Mouse (Mus musculus): ENCODE measurements at regions not wholly inside any gene's neighbourhood (a gene's known extent, or its start where the extent isn't known, plus 50 kb on each side); places are given as distances from the start of the nearest gene placed in this dataset.

DNA sequence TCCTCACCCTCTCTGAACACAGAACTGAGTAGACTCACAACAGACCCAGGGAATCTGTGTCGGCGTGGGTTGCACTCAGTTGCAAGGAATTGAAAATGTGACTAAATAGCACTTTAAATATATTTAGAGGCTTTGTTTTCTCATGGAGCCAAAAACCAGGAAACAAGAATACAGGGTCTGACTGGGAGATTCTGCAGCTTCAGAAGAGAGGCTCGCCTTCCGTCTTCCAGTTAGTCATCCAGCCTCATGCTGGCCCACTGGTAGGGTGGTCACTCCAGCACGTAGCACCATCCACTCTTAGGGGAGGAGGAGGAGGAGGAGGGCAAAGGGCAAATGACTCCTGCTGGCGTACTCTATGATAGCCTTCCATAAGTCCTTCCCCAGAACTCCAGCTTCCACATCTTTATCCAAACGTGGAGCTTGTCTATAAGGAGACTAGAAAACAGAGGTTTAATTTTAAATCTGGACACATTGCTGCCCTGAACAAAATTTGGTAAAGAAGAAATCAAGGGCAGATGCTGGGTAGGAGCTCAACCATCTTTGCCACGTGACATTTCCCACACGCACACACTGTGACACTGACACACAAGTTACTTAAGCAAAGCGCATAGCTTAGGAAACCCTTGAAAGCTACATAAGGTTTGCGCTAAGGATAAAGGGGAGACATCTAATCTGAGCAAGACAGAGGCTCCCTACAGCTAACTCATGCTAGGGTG, 60.8 kb downstream of the Mis18a start:
- no peak for DNase-seq (ENCODE audit: extremely low spot score in 1 of 2, low spot score in 1 of 2)

DNA sequence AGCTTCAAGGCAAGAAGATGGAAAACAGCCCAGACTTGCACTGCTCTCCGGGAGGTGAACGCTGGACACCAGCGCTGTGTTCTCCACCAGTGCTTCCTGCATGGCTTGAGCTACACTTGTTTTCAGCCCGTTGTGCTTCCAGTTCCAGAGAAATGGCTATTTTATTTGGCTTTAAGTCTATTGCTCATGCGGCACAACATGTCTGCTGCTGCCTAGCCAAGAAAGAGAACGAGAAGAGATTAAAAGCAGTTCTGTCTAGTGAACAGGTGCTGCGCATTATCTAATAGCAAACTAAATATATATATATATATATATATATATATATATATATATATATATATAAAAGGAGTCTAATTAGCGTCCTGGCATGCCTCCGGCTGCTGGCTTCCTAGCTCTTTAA, 63.1 kb downstream of the Mis18a start:
- no peak for DNase-seq (ENCODE audit: extremely low spot score in 1 of 2, low spot score in 1 of 2)

DNA sequence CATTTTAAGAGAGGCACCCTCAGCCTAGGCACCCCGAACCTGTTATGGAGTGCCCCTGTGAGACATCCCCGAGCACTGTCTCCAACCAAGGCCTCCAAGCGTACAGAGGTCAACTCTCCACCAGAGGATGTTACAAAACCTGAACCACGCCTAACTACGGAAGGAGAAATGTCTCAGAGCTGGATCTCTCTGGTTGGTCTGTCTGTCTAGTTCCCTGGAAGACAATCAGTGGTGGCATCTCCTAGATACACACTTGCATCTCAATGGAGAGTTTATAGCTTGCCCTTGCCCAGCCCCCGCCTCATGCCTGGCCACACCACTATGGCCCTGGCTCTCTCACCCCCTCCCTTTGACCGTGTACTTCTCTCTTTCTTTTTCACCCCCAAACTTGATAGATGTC, 69.2 kb downstream of the Mis18a start:
- DNase-seq (ENCODE audit: extremely low spot score in 1 of 2, low spot score in 1 of 2) = no peak

DNA sequence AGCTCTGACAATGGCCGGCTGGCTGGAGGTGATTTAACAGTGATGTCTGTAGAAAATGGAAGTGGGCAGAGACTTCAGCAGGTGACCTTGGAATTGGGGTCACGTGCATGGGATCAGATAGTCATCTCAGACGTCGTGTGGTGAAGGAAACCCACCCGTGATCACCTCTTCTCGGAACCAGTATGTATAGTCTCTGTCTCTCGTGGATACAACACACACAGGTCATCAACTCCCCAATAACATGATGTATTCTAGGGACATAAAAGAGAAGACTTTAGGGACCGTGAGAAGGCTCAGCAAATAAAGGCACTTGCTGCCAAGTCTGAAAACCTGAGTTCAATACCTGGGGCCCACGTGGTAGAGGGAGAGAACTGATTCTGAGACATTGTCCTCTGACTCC, 70.2 kb downstream of the Mis18a start:
- no peak for DNase-seq (ENCODE audit: extremely low spot score in 1 of 2, low spot score in 1 of 2)

DNA sequence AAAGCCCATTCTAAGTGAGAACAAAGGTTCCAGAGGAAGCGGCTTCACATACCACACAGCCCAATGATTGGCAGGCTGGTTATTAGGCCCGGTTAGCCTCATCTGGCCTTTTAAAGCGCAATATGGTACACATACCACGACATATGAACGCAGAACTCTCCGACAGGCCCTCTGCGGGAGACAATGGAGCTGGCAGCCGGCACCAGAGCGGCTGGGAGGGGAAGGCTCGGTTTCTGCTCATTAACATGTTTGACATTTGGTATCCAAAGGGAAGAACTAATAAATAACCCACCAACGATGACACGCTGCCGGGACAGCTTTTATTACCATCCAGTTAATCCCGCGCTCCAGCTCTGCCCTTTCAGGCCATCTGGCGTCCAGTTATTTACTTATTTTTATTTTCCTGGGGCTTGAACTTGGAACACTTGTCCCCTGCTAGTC, 70.6 kb downstream of the Mis18a start:
- DNase-seq (ENCODE audit: extremely low spot score in 1 of 2, low spot score in 1 of 2) = no peak

DNA sequence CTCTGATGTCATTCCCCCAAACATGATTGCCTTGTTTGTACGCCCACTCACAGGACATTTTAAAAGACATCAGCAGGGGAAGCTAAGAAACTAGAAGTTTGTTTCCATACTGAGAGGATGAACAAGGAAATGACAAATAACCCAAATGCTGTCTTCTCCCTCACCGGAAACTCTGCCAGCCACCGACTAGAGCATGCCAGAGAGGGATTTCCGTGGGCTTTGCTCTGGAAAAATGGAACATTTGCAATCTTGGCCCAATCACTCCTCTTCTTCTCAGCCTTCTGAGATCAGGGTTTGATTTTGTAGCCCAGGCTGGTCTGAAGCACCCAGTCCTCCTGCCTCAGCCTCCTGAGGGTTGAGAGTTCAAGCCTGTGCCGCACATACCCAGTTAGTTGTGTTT, 72.4 kb downstream of the Mis18a start:
- DNase-seq (ENCODE audit: extremely low spot score in 1 of 2, low spot score in 1 of 2) = no peak

DNA sequence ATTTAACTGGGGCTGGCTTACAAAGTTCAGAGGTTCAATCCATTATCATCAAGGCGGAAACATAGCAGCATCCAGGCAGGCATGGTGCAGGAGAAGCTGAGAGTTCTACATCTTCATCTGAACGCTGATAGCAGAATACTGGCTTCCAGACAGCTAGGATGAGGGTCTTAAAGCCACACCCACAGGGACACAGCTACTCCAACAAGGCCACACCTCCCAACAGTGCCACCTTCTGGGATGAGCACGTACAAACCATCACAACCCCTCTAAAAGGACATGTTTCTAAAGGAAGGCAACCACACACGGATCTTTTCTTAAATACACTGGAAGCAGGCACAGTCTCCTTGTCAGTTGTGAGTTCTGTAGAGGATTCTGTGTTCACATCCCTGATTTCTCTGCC, 74.4 kb downstream of the Mis18a start:
- DNase-seq (ENCODE audit: extremely low spot score in 1 of 2, low spot score in 1 of 2) = no peak

DNA sequence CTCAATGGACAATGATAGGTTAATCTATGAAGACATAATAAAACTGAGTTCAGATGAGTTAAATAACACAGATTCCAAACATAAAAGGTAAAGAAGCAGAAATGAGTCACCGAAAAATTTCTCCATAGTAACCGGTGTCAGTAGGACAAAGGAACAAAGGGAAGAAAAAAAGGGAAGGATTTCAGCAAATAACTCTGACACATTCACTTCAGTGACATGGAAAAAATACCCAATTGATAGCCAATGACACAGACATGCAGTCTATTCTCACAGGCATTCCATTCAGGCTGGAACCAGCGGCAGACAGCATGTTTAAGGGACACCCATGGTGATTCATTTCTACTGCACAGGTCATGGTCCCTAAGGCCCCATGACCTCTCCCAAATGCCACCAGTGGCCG, 79.0 kb downstream of the Mis18a start:
- DNase-seq (ENCODE audit: extremely low spot score in 1 of 2, low spot score in 1 of 2) = no peak

DNA sequence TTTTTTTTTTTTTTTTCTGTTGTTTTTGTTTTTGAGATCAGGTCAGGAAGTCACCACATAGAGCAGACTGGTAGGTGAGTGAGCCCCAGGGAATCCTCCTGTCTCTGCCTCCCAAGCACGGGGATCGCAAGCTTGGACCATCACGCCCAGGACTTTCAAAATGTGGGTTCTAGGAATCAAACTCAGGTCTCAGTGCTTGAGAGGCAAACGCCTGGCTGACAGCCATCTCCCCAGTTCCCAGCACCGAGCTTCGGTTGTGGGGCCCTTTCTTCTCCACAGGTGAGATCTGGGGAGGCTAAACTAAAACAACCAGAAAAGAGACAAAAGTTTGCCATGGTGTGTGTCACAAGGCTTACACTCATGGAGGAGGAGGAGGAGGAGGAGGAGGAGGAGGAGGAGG, 84.5 kb downstream of the Mis18a start:
- DNase-seq (ENCODE audit: extremely low spot score in 1 of 2, low spot score in 1 of 2) = no peak

DNA sequence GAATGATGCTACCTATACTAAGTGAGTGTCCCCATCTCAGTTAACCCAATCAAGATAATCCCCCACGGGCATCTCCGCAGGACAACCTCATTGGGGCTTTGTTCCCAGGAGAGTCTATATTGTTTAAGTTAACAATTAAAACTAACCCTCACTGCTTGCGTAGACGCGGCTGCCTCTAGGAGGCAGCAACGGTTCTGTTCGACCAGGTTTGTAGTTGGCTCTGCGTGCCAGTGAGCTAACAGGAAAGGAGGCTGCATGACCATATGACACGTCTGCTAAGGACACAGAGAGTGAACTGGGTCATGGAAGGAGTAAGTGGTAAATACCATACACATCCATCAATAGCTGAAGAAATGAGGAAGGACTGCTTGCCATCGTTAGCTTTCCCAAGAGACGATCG, 92.0 kb downstream of the Mis18a start:
- DNase-seq (ENCODE audit: extremely low spot score in 1 of 2, low spot score in 1 of 2) = no peak

DNA sequence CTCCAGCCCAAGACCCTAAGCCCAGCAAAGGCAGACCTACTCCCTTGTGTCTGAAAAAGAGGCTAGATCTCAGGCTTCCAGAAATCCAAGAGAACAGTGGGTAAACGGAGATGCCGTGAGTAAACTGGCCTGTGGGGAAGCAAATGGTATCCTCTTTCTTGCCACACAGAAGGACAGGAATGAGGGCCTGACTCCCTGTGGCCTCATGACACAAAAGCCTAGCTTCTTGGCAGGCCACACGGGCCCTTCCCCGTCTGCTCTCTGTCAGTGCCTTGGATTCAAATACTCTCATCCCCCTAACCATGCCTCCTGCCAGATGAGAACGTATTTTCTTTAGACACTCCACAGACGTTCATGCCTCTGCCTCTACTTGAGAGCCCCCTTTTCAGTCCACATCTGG, 97.2 kb downstream of the Mis18a start:
- no peak for DNase-seq (ENCODE audit: extremely low spot score in 1 of 2, low spot score in 1 of 2)

DNA sequence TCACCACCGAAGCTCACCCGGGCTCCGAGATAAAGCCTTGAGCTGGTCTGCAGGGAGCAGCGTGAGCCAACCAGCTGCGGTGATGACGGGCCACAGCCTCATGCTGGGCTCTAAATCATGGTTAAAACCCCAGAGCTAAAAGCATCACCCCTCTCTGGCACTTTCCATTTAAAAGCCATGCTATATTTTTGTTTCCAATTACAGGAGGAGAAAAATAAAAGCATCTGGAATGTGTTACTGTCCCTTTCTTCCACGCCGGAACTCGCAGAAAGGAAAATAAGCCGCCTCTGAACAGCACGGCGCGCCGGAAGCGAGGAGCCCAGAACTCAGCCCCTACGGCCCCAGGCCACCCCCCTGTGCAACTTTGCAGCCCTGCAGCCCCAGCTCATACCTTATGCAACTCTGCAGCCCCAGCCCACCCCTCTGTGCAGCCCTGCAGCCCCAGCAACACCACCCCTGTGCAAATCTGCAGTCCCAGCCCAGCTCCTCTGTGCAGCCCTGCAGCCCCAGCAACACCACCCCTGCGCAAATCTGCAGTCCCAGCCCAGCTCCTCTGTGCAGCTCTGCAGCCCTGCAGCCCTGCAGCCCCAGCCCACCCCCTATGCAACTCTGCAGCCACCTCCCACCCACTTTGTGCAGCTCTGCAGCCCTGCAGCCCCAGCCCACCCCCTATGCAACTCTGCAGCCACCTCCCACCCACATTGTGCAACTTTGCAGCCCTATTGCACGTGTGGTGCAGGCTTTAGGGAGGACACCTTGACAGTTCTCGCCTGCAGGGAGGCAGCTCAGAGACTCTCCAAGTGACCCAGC, 97.9 kb downstream of the Mis18a start:
- no peak for DNase-seq (ENCODE audit: extremely low spot score in 1 of 2, low spot score in 1 of 2)

DNA sequence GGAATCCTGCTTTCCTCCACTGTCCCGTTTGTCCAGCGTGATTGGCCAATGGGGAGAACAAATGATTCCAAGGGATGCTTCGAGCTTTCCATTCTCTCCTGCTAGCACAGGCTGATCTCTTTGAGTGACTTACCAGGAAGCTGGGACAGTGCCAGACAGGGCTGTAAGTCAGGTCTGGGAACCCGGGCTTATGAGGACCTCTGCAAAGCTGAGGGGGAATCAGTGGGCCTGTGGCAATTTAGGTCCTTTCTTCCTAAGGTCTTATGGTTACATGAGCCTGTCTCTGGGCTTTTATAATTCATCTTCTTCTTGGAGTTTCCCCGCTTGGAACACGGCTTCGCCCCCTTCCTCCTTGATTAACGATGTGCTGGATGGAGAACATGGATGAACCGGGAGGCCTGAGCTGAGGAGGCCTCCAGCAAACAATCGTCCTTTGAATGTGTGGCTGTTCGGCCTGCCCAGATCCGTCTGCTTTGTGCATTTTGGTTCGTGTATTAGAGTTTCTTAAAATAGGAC, 98.5 kb downstream of the Mis18a start:
- no peak for DNase-seq (ENCODE audit: extremely low spot score in 1 of 2, low spot score in 1 of 2)

DNA sequence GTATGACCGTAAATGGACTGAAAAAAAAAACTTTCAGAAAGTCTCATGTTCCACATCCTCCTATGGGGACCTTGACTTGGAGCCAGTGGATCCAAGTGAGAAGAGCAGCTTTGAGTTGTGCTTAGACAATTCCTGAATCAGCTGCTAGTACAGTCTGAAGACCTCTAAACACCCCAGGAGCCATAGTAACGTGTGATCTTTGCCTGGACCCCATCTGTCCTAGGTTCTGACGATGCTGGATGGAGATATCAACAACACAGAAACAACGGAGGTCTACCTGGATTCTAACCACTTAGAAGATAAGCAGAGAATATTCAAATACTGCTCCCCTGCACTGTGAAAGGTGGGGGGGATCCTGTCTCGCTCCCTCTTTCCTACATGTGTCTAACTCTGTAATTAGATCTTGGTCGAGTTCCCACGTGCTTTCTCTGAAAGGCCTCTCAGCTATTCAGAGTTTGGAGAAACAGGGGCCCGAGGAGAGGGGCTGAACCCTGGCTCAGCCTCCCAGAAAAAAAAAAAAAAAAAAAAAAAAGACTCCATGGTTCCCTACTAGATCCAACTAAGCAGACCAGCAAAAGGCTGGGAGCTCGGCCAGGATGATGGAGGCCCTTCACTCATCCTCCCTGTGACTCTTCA, 101.1 kb downstream of the Mis18a start:
- DNase-seq (ENCODE audit: extremely low spot score in 1 of 2, low spot score in 1 of 2) = no peak

DNA sequence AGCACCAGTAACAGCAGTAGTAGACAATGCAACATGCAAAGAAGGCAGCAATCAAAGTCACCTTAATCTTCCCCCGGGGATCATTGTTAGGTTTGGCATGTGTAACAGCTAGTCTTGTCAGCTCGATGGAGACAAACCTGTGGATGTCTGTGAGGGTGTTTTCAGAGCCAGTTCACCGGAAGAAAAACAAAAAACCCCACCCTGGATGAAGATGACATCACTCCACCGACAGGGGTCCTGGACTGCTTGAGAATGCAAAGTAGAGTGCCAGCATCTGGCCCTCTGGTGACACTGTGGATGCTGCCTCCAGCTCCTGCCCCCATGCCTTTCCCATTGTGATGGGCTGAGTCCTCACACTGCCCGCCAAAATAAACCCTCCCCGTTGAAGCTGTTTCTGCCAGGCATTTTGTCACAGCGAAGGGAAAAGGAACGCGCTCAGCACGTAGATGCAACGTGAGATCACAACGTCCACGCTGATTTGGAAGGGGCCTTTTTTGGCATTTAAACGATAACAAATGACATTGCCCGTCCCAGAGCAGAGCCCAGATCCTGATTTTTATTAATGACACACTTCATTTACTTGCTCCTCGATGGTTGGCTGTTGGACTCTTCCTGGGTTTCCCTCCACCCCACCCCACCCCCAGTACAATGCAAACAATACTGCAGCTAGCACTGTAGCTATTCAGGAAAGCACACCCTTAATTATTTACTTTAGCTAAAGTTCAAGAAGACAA, 101.7 kb downstream of the Mis18a start:
- DNase-seq (ENCODE audit: extremely low spot score in 1 of 2, low spot score in 1 of 2) = no peak

DNA sequence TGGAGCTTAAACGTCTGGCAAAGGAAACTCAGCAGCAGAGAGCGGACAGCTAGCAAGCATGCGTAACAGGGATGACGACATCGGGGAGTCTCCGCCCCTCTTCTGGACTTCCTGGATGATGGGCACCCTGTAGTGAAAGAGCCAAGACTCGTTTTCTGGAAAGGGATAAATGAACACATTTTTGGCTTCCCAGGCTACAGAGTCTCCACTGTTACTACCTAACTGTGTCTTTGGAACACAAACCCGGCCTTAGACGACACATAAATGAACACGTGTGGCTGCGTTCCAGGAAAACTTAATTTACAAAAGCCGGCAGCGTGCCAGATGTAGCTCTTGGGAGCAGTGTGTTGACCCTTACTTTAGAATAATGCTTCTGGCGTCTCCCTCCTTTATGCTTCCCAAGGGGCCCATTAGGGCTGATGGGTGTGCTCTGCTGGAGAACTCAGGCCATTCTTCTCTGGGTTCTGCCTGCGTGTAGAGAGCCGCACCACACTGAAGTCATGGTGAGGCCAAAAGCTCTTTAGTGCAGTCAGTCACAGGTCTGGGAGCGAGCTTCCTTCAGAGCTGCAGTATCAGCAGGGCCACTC, 103.1 kb downstream of the Mis18a start:
- no peak for DNase-seq (ENCODE audit: extremely low spot score in 1 of 2, low spot score in 1 of 2)

DNA sequence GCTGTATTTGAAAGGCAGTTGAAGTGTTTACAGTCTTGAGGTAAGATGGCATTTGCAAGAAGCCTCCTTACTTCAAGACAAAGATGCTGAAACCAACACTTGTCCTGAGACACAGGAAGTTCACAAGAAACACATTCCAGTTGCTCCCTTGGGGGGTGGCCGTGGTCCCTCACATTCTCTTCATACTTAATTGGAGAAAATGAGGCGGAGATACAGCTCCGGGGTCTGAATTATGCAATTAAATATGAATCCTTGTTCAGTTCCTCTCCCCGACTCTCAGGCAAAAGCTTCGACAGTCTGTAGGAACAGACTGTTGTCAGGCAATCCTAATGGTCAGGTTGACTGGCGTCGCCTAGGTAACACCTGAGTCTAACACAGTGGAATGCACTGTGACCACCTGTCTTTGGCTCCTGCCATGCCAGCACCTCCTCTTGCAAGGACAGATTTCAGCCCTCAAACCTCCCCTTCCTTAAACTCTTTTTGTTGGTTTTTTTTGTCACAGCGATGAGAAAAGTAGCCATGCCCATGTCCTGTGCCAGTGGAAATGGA, 104.5 kb downstream of the Mis18a start:
- no peak for DNase-seq (ENCODE audit: extremely low spot score in 1 of 2, low spot score in 1 of 2)

DNA sequence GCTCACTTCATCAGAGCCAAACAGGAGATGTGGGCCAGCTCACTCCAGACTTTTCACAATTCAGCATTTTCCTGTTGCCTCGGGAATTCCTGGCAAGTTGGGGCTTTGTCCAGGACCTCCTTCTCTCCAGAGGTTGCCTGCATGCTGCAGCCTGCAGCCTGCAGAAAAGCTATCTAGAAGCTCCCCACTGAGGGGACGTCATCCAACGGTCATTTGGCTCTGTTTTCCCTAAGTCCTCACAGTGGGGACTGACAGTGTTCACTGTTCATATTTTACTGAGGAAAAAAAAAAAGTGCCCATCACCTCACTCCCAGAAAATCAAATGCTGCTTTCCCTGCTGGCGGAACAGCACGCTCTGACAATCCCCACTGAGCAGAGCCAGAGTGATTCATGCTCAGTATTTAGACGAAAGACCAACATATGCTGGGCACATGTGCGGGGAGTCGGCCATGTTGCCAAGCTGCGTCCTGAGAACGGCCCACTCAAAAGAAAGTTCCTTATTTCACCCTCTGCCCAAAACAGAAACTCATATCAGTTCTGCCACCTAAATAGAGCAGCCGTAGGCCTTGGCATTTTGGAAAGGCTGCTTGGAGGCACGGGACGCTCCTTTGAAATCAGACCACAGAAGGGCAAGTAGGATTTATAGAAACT, 105.3 kb downstream of the Mis18a start:
- DNase-seq (ENCODE audit: extremely low spot score in 1 of 2, low spot score in 1 of 2) = peak; percentile 58

DNA sequence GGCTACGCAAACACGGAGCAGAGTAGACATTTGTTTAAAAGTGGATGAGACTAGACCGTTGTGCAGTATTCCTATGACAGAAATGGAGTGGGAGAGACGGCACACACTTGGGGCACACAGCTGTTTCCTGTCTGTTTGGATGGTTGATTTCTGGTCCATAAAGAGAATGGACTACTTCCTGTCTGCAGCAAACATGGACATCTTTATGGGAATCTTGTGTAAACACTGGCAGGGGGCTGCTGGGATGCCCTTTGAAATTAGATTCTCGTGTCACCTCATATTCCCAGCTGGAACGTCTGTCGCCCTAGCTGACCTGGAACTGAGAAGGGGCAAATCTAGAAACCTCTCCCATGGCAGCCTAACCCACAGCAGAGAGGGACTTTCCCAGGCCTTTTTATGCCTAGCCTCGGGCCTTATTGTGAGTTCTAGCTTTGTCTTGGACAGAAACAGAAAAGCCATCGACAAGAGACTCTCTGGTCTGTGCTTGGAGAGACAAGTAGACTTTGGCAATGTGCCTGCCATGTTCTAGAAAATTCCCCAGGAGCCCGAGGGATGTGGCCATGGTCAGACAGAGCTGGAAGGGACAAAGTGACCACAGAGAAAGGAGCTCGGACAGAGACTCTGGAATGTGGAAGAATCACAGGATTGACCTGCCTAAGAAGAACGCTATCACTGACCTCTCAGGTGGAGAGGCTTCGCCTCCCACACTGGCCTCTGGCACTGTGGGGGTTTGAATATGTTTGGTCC, 107.5 kb downstream of the Mis18a start:
- DNase-seq (ENCODE audit: extremely low spot score in 1 of 2, low spot score in 1 of 2) = no peak
